Mouse (Mus musculus): ENCODE measurements around the gene Lst1. TPM values are rescaled to one million over a fixed set of nuclear protein-coding genes. Genes with fewer than 3 reads are reported as not detected.

Gene Lst1
- polyA plus RNA-seq, 1 experiment from 2014 or later, result 41.4 TPM

- 0 out of 2 replicates have a peak, but pooled peaks cover 3% of the 10 kb centered on the region for H3K36me3 ChIP-seq (ENCODE audit: control insufficient read depth, insufficient read depth)
- H3K4me1 ChIP-seq (ENCODE audit: control insufficient read depth, low read depth, low read length), result peaks cover 8% of the 10 kb centered on the region; the same call in 1 of the 2 replicates
- no peak overlapping the region for H3K9ac ChIP-seq (ENCODE audit: low read depth, low read length)
- ATAC-seq (ENCODE audit: low read depth), result peak; percentile 57
- WGBS (ENCODE audit: insufficient replicate concordance), result 12% methylated on average over 18 of the region's 18 CpGs
- H3K27me3 ChIP-seq (ENCODE audit: control insufficient read depth, insufficient read depth, low read depth, low read length), result no peaks in the 10 kb centered on the region
- peak overlapping the region; percentile 14 for H3K4me2 ChIP-seq (ENCODE audit: low read depth, low read length)
- peak overlapping the region; percentile 9; the same call in 1 of the 2 replicates for H3K4me3 ChIP-seq (ENCODE audit: low read depth, low read length)
- H3K9me3 ChIP-seq (replicated peaks; ENCODE audit: control insufficient read depth, low read length), result no peaks in the 10 kb centered on the region
- peak overlapping the region; percentile 16 for H3K27ac ChIP-seq (ENCODE audit: low read length)
These were observed 30.4 kb upstream of the Lst1 start for GRCm38 (mm10) chr17:35218516-35219193.

- Histone ChIP-seq H3K9ac (ENCODE audit: low read depth, low read length) (no peak overlapping the region), H3K4me1 (ENCODE audit: control insufficient read depth, low read depth, low read length) (peaks cover 3% of the 10 kb centered on the region; the same call in 1 of the 2 replicates), H3K36me3 (ENCODE audit: control insufficient read depth, insufficient read depth) (no peaks in the 10 kb centered on the region), H3K27me3 (ENCODE audit: control insufficient read depth, insufficient read depth, low read depth, low read length) (no peaks in the 10 kb centered on the region), H3K27ac (ENCODE audit: low read length) (no peak overlapping the region), H3K4me3 (ENCODE audit: low read depth, low read length) (no peak overlapping the region), H3K9me3 (replicated peaks; ENCODE audit: control insufficient read depth, low read length) (no peaks in the 10 kb centered on the region), H3K4me2 (ENCODE audit: low read depth, low read length) (no peak overlapping the region)
- ATAC-seq (ENCODE audit: low read depth), result no peak
- WGBS (ENCODE audit: insufficient replicate concordance), result 71% methylated on average over 5 of the region's 5 CpGs
These were observed 24.8 kb upstream of the Lst1 start for GRCm38 (mm10) chr17:35213071-35213470.

- H3K27ac ChIP-seq (ENCODE audit: low read length), result no peak overlapping the region
- no peaks in the 10 kb centered on the region for H3K9me3 ChIP-seq (replicated peaks; ENCODE audit: control insufficient read depth, low read length)
- H3K4me3 ChIP-seq (ENCODE audit: low read depth, low read length), result no peak overlapping the region
- peaks cover 3% of the 10 kb centered on the region; the same call in 1 of the 2 replicates for H3K4me1 ChIP-seq (ENCODE audit: control insufficient read depth, low read depth, low read length)
- no peak overlapping the region for H3K4me2 ChIP-seq (ENCODE audit: low read depth, low read length)
- H3K36me3 ChIP-seq (ENCODE audit: control insufficient read depth, insufficient read depth), result no peaks in the 10 kb centered on the region
- 45% methylated on average over 3 of the region's 3 CpGs for WGBS (ENCODE audit: insufficient replicate concordance)
- ATAC-seq (ENCODE audit: low read depth), result no peak
- no peaks in the 10 kb centered on the region for H3K27me3 ChIP-seq (ENCODE audit: control insufficient read depth, insufficient read depth, low read depth, low read length)
- no peak overlapping the region for H3K9ac ChIP-seq (ENCODE audit: low read depth, low read length)
These were observed 22.4 kb upstream of the Lst1 start for GRCm38 (mm10) chr17:35210593-35210992.

GRCm38 (mm10) chr17:35209785-35210535 is 21.7 kb upstream of the Lst1 start:
- Histone ChIP-seq H3K27ac (ENCODE audit: low read length) (no peak overlapping the region), H3K4me2 (ENCODE audit: low read depth, low read length) (no peak overlapping the region), H3K9me3 (replicated peaks; ENCODE audit: control insufficient read depth, low read length) (no peaks in the 10 kb centered on the region), H3K4me1 (ENCODE audit: control insufficient read depth, low read depth, low read length) (peaks cover 3% of the 10 kb centered on the region; the same call in 1 of the 2 replicates), H3K4me3 (ENCODE audit: low read depth, low read length) (no peak overlapping the region), H3K27me3 (ENCODE audit: control insufficient read depth, insufficient read depth, low read depth, low read length) (peaks cover 5% of the 10 kb centered on the region), H3K9ac (ENCODE audit: low read depth, low read length) (no peak overlapping the region), H3K36me3 (ENCODE audit: control insufficient read depth, insufficient read depth) (no peaks in the 10 kb centered on the region)
- WGBS (ENCODE audit: insufficient replicate concordance), result 42% methylated on average over 12 of the region's 12 CpGs
- no peak for ATAC-seq (ENCODE audit: low read depth)

GRCm38 (mm10) chr17:35205380-35205769 is 17.1 kb upstream of the Lst1 start:
- Histone ChIP-seq H3K27me3 (ENCODE audit: control insufficient read depth, insufficient read depth, low read depth, low read length) (peaks cover 32% of the 10 kb centered on the region), H3K4me1 (ENCODE audit: control insufficient read depth, low read depth, low read length) (no peaks in the 10 kb centered on the region)
- WGBS (ENCODE audit: insufficient replicate concordance), result 49% methylated on average over 10 of the region's 10 CpGs

GRCm38 (mm10) chr17:35204494-35205379 is 16.5 kb upstream of the Lst1 start, which contains the start of gene Lta:
Gene Lta (minus strand): TSS chr17:35205351.
- no peak within 1 kb of the TSS for H3K9ac ChIP-seq (ENCODE audit: low read depth, low read length)
- 34% methylated on average over 20 of the region's 20 CpGs for WGBS (ENCODE audit: insufficient replicate concordance)
- H3K4me2 ChIP-seq (ENCODE audit: low read depth, low read length), result no peak within 1 kb of the TSS
- no peak within 1 kb of the TSS for H3K4me3 ChIP-seq (ENCODE audit: low read depth, low read length)
- H3K27me3 ChIP-seq (ENCODE audit: control insufficient read depth, insufficient read depth, low read depth, low read length), result peaks cover 35% of the 10 kb centered on the region
- no peak for ATAC-seq (ENCODE audit: low read depth)
- no peaks in the 10 kb centered on the region for H3K4me1 ChIP-seq (ENCODE audit: control insufficient read depth, low read depth, low read length)
- no peaks in the 10 kb centered on the region for H3K36me3 ChIP-seq (ENCODE audit: control insufficient read depth, insufficient read depth)
- no peaks in the 10 kb centered on the region for H3K9me3 ChIP-seq (replicated peaks; ENCODE audit: control insufficient read depth, low read length)
- H3K27ac ChIP-seq (ENCODE audit: low read length), result no peak within 1 kb of the TSS

More at GRCm38 (mm10) chr17:35205380-35205769, 17.1 kb upstream of the Lst1 start:
- ATAC-seq (ENCODE audit: low read depth), result no peak
- Histone ChIP-seq H3K36me3 (ENCODE audit: control insufficient read depth, insufficient read depth) (no peaks in the 10 kb centered on the region), H3K9me3 (replicated peaks; ENCODE audit: control insufficient read depth, low read length) (no peaks in the 10 kb centered on the region), H3K9ac (ENCODE audit: low read depth, low read length) (no peak overlapping the region), H3K4me3 (ENCODE audit: low read depth, low read length) (no peak overlapping the region), H3K27ac (ENCODE audit: low read length) (no peak overlapping the region), H3K4me2 (ENCODE audit: low read depth, low read length) (no peak overlapping the region)

- Histone ChIP-seq H3K36me3 (ENCODE audit: control insufficient read depth, insufficient read depth) (no peaks in the 10 kb centered on the region), H3K27ac (ENCODE audit: low read length) (no peak overlapping the region), H3K9me3 (replicated peaks; ENCODE audit: control insufficient read depth, low read length) (no peaks in the 10 kb centered on the region), H3K4me1 (ENCODE audit: control insufficient read depth, low read depth, low read length) (no peaks in the 10 kb centered on the region), H3K4me3 (ENCODE audit: low read depth, low read length) (no peak overlapping the region), H3K4me2 (ENCODE audit: low read depth, low read length) (peak overlapping the region; percentile 26), H3K27me3 (ENCODE audit: control insufficient read depth, insufficient read depth, low read depth, low read length) (peaks cover 35% of the 10 kb centered on the region), H3K9ac (ENCODE audit: low read depth, low read length) (no peak overlapping the region)
- ATAC-seq (ENCODE audit: low read depth), result no peak
- WGBS (ENCODE audit: insufficient replicate concordance), result 70% methylated on average over 4 of the region's 4 CpGs
These were observed 14.2 kb upstream of the Lst1 start for GRCm38 (mm10) chr17:35202442-35202841.

- 0 out of 2 replicates have a peak within 1 kb of the TSS, but pooled peaks have one; percentile 1 for H3K9ac ChIP-seq (ENCODE audit: low read depth, low read length)
- H3K4me2 ChIP-seq (ENCODE audit: low read depth, low read length), result peak within 1 kb of the TSS; percentile 26
- no peak for ATAC-seq (ENCODE audit: low read depth)
- 13% methylated on average over 13 of the region's 13 CpGs for WGBS (ENCODE audit: insufficient replicate concordance)
- H3K27me3 ChIP-seq (ENCODE audit: control insufficient read depth, insufficient read depth, low read depth, low read length), result peaks cover 38% of the 10 kb centered on the region
- H3K27ac ChIP-seq (ENCODE audit: low read length), result peak within 1 kb of the TSS; percentile 72
- no peaks in the 10 kb centered on the region for H3K36me3 ChIP-seq (ENCODE audit: control insufficient read depth, insufficient read depth)
- H3K9me3 ChIP-seq (replicated peaks; ENCODE audit: control insufficient read depth, low read length), result no peaks in the 10 kb centered on the region
- peak within 1 kb of the TSS; percentile 30 for H3K4me3 ChIP-seq (ENCODE audit: low read depth, low read length)
- H3K4me1 ChIP-seq (ENCODE audit: control insufficient read depth, low read depth, low read length), result no peaks in the 10 kb centered on the region
These were observed 13.5 kb upstream of the Lst1 start, which contains the start of gene Tnf for GRCm38 (mm10) chr17:35201787-35202186. Gene Tnf (minus strand): TSS chr17:35202007.

Measured in liver, embryonic 16.5 days (tissue).